Mouse (Mus musculus) heart, postnatal 0 days (tissue): Measurements from ENCODE around the gene Card14. TPM values are rescaled to one million over a fixed set of nuclear protein-coding genes. Genes with fewer than 3 reads are reported as not detected.
A peak's percentile ranks its signal among the peaks of the same experiment; 100 is the strongest.

Experiments
- ATAC-seq: fragments of 200-750 bp; cut with Nextera tagmentation; 2 replicates; pipeline ENCODE4 v1.8.0; 2017; ENCODE audit warnings: low read depth, moderate number of reproducible peaks, moderate library complexity; ENCODE audit not compliant: insufficient read depth
- DNase-seq: peaks from one replicate; pipeline ENCODE4 v3.0.0-alpha.2; 2016; ENCODE audit warnings: low spot score
- H3K27ac ChIP-seq: fragments of 300-500 bp; sonication (generic); 2 replicates; pipeline ENCODE4 v1.5.1; 2014; ENCODE audit warnings: low read depth, mild to moderate bottlenecking
- H3K27me3 ChIP-seq: fragments of 300-500 bp; sonication (generic); 2 replicates; pipeline ENCODE4 v1.6.1; 2014; ENCODE audit warnings: low read length, mixed read lengths; ENCODE audit not compliant: control insufficient read depth, insufficient read depth
- H3K36me3 ChIP-seq: fragments of 300-500 bp; sonication (generic); replicated peaks from 2 replicates; pipeline ENCODE4 v1.6.1; 2014; ENCODE audit warnings: low read length, mixed read lengths; ENCODE audit not compliant: control insufficient read depth, insufficient read depth
- H3K4me1 ChIP-seq: fragments of 300-500 bp; sonication (generic); 2 replicates; pipeline ENCODE4 v1.6.1; 2014; ENCODE audit warnings: antibody characterized with exemption; ENCODE audit not compliant: control insufficient read depth, insufficient read depth
- H3K4me2 ChIP-seq: fragments of 300-500 bp; sonication (generic); 2 replicates; pipeline ENCODE4 v1.6.1; 2014; ENCODE audit warnings: low read depth, mild to moderate bottlenecking, low read length, moderate library complexity
- H3K4me3 ChIP-seq: fragments of 300-500 bp; sonication (generic); 2 replicates; pipeline ENCODE4 v1.5.1; 2014; ENCODE audit warnings: low read depth, low read length
- H3K9ac ChIP-seq: fragments of 300-500 bp; sonication (generic); replicated peaks from 2 replicates; pipeline ENCODE4 v1.6.1; 2014; ENCODE audit warnings: low read depth, low read length, mixed read lengths
- H3K9me3 ChIP-seq: fragments of 300-500 bp; sonication (generic); replicated peaks from 2 replicates; pipeline ENCODE4 v1.6.1; 2016; ENCODE audit warnings: low read length; ENCODE audit not compliant: control insufficient read depth
- CTCF ChIP-seq: IDR thresholded peaks from 2 replicates; pipeline ENCODE4 v1.5.1; 2016; ENCODE audit warnings: antibody characterized with exemption, control low read depth, low read depth
- EP300 ChIP-seq: IDR thresholded peaks from 2 replicates; pipeline ENCODE4 v1.6.1; 2016; ENCODE audit warnings: antibody characterized with exemption, low read depth
- WGBS: fragments of 180-500 bp; shearing (Covaris S2); extraction: QIAGEN DNeasy Blood & Tissue Kit; methylation state at CpG from one replicate; pipeline ENCODE4 v1.1.7; 2014; 5-methylcytosine and 5-hydroxymethylcytosine counted together
- polyA plus RNA-seq: library from polyadenylated mRNA; unstranded; fragments of >200 nt; fragmentation: Nextera tagmentation; extraction: Ambion mirVana; gene quantifications from 2 replicates; pipeline ENCODE4 v1.2.1, GENCODE M21; 2015
- total RNA-seq: library from RNA; depleted of rRNA; stranded (reverse); fragments of >200 nt; gene quantifications from 2 replicates; pipeline ENCODE4 v1.2.3, GENCODE M21; 2014; ENCODE audit warnings: low replicate concordance

The Card14 gene
- total and polyA plus RNA-seq, 2 experiments from 2014 or later = 0.41 to 1.2 TPM

DNA sequence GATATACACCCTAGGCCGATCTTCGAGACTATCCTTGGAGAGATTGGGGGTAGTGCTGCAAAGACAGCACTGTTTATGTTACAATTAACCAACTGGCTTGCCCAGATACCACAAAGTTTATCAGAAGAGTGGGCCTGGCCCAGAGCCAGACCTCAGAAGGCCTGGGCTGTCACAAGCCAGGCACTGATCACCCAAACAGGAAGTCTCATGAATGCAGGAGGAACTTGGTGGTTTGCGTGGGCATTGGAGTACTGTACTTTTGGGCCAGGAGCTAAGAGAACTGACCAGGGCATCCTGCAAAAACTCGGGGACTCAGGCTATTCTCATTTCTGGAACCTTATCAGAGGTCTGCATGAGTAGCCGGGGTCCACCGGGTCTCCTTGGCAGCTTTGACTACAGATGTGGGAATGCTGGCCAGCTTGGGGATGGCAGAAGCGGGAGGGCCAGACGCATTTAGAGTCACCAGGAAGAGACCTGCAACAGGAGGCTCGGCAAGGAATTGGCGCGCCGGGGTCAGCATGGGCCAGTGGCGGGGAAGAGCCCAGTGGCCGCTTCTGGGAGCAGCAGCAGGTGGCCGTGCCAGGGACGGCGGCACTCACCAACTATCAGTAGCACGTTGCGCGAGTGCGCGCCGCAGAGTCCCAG, 47.4 kb downstream of the Card14 start:
- Histone ChIP-seq H3K9me3 (no peaks in the 10 kb centered on the region), H3K4me2 (peak overlapping the region; percentile 96), H3K27me3 (no peaks in the 10 kb centered on the region), H3K4me3 (peak overlapping the region; percentile 87), H3K9ac (peak overlapping the region; percentile 68), H3K27ac (peak overlapping the region; percentile 88), H3K4me1 (peaks cover 15% of the 10 kb centered on the region), H3K36me3 (0 out of 2 replicates have a peak, but pooled peaks cover 6% of the 10 kb centered on the region)
- ATAC-seq (peak; percentile 19), DNase-seq (no peak)
- no peak for TF ChIP-seq CTCF
- no peak for TF ChIP-seq EP300
- 1% methylated on average over 23 of the region's 23 CpGs for WGBS

DNA sequence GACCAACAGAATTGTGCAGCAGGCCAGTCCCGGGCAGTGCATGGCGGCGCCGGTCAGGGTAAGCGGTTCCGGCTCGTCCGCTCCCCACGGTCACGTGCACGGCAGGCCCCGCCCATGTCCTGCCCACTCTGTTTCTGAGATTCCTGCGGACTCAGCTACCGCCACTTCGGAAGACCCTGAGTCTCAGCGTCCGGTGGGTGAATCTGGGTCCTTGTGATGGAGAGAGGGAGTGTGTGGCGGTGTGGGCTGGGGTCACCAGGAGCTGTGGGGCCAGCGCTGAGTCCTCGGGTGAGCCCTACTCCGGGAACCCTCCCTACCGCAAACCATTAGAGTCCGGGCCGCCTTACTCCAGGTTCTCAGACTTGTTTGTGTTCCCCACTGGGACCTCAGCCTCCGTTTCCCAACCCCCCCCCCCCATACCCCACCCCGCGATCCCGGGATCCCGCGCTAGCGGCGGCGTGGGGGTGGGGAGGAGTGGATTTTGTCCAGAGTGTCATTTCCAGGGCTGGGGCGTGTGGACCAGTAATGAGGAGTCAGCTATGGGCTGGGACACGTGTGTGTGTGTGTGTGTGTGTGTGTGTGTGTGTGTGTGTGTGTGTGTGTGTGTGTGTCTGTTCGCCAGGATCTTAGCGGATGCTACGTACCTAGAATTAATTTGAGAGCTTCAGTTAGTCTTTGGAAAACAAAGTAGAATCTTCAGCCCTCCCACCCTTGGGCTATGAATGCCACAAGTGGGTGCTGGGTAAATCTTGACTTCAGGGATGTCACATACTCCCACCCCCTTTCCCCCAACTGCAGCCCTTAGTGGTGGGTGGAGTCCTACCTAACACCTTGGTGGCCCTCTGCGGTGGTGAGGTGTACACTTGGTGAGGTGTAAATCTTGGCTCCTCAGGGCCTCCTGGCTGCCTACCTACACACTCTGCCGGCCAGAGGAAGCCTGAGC, 48.1 kb downstream of the Card14 start, which contains the start of the genes Sgsh and Slc26a11:
Gene Sgsh, minus strand, starts transcription at position 94 of the 943 bp plus-strand sequence.
Gene Slc26a11, plus strand, starts transcription at position 115 of the 943 bp plus-strand sequence.
- WGBS = under 1% methylated on average over 40 of the region's 40 CpGs

DNA sequence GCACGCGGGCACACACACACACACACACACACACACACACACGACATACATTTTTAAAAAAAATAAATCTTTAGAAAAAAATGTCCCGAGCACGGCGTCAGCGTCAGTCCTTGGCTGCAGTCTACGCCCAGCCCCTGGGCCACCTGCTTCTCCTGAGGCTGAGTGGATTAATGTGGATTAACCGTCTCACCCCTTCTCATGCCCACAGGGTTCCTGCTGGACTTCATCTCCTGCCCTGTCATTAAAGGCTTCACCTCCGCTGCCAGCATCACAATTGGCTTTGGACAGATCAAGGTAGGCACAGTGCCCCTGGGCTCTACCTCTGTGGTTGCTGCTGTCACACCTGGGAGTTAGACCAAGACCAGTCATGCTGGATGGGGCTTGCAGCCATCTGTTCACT, 51.5 kb downstream of the Card14 start:
- Histone ChIP-seq H3K27me3 (no peaks in the 10 kb centered on the region), H3K36me3 (0 out of 2 replicates have a peak, but pooled peaks cover 11% of the 10 kb centered on the region), H3K9ac (no peak overlapping the region), H3K4me3 (no peak overlapping the region), H3K27ac (no peak overlapping the region), H3K9me3 (no peaks in the 10 kb centered on the region), H3K4me2 (no peak overlapping the region), H3K4me1 (peaks cover 15% of the 10 kb centered on the region)
- DNase-seq = no peak
- 91% methylated on average over 10 of the region's 10 CpGs for whole genome bisulfite sequencing
- no peak for TF ChIP-seq EP300
- no peak for TF ChIP-seq CTCF
- ATAC-seq = no peak

More for the DNA sequence above, 48.1 kb downstream of the Card14 start, which contains the start of the genes Sgsh and Slc26a11:
- no peaks in the 10 kb centered on the region for H3K27me3 ChIP-seq
- no peak for TF ChIP-seq CTCF
- TF ChIP-seq EP300 = no peak
- H3K27ac ChIP-seq = peak within 1 kb of the TSS; percentile 88
- peak within 1 kb of the TSS; percentile 96 for H3K4me2 ChIP-seq
- H3K4me3 ChIP-seq = peak within 1 kb of the TSS; percentile 87
- H3K4me1 ChIP-seq = peaks cover 15% of the 10 kb centered on the region
- H3K9ac ChIP-seq = peak within 1 kb of the TSS; percentile 68
- H3K9me3 ChIP-seq = no peaks in the 10 kb centered on the region
- H3K36me3 ChIP-seq = 0 out of 2 replicates have a peak, but pooled peaks cover 9% of the 10 kb centered on the region
- ATAC-seq (peak; percentile 96), DNase-seq (peak; percentile 77)

DNA sequence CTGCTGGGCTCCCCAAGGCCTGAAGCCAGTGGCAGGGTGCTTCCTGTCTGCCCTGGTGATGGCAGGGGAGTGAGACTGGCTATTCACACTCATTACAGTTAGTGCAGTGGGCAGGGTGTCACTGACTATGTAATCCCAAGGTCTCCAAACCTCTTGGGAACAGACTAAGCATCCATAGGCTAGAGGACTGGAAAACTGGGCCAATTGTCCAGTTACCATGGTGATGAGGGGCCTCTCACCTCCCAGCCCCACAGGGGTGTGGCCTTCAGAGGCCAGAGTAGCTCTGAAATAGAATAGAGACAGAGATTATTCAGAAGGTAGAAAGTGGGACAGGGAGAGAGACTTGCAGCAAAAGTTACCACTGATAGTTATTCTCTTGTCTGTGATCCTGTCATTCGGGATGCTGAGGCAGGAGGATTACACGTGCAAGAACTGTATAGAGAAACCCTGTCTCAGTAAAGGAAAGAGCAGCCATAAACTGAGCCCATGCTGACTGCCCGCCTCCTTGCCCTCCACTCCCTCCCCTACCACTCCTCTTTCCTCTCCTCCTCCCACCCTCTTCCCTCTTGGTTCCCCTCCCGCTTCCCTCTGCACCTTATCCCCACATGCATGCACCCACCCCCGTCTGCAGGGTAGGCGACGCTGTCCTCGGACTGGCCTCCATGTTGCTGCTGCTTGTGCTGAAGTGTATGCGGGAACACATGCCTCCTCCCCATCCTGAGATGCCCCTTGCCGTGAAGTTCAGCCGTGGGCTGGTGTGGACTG, 55.4 kb downstream of the Card14 start:
- H3K27me3 ChIP-seq = no peaks in the 10 kb centered on the region
- H3K36me3 ChIP-seq = peaks cover 15% of the 10 kb centered on the region; the same call in 1 of the 2 replicates
- ATAC-seq (peak; percentile 25; the same call in 1 of the 2 replicates), DNase-seq (no peak)
- 0 out of 2 replicates have a peak overlapping the region, but pooled peaks have one; percentile 18 for H3K9ac ChIP-seq
- peaks cover 5% of the 10 kb centered on the region; the same call in 1 of the 2 replicates for H3K9me3 ChIP-seq
- H3K4me3 ChIP-seq = no peak overlapping the region
- no peak overlapping the region for H3K27ac ChIP-seq
- TF ChIP-seq EP300 = no peak
- TF ChIP-seq CTCF = no peak
- H3K4me2 ChIP-seq = no peak overlapping the region
- 33% methylated on average over 11 of the region's 11 CpGs for WGBS
- no peaks in the 10 kb centered on the region for H3K4me1 ChIP-seq
